Mouse (Mus musculus) heart, embryonic 14.5 days (tissue): ENCODE data around the gene Arl11. TPM values are rescaled to one million over a fixed set of nuclear protein-coding genes. Genes with fewer than 3 reads are reported as not detected.

Experiments used
- ATAC-seq: fragments of 200-750 bp; cut with Nextera tagmentation; 2 replicates; pipeline ENCODE4 v1.8.0; 2017; ENCODE audit warnings: low read depth, moderate TSS enrichment; ENCODE audit not compliant: insufficient number of reproducible peaks, insufficient read depth, low FRiP score
- H3K27ac ChIP-seq, 2 experiments: fragments of 200-500 bp in 1 of 2; fragments of 300-500 bp in 1 of 2; sonication (generic) in 1 of 2; replicated peaks in 1 of 2; 2 replicates each; pipeline ENCODE4 v1.5.1; 2012 to 2014; ENCODE audit warnings: low read depth in 2 of 2, low read length in 2 of 2, control low read depth in 1 of 2, mild to moderate bottlenecking in 1 of 2, mixed read lengths in 1 of 2; ENCODE audit not compliant: control insufficient read depth in 1 of 2, insufficient read depth in 1 of 2
- H3K27me3 ChIP-seq: fragments of 300-500 bp; sonication (generic); 2 replicates; pipeline ENCODE4 v1.6.1; 2014; ENCODE audit warnings: mild to moderate bottlenecking, low read length, control low read depth; ENCODE audit not compliant: control insufficient read depth, insufficient read depth
- H3K36me3 ChIP-seq: fragments of 300-500 bp; sonication (generic); 2 replicates; pipeline ENCODE4 v1.6.1; 2014; ENCODE audit warnings: mild to moderate bottlenecking, control low read depth, low read length, mixed read lengths; ENCODE audit not compliant: control insufficient read depth, insufficient read depth
- H3K4me1 ChIP-seq, 2 experiments: fragments of 200-500 bp in 1 of 2; fragments of 300-500 bp in 1 of 2; sonication (generic) in 1 of 2; 2 replicates each; pipeline ENCODE4 v1.6.1; 2012 to 2014; ENCODE audit warnings: low read length in 2 of 2, control low read depth in 1 of 2, mixed read lengths in 1 of 2; ENCODE audit not compliant: control insufficient read depth in 2 of 2, insufficient read depth in 2 of 2
- H3K4me2 ChIP-seq: fragments of 300-500 bp; sonication (generic); 2 replicates; pipeline ENCODE4 v1.6.1; 2014; ENCODE audit warnings: mild to moderate bottlenecking, low read length
- H3K4me3 ChIP-seq, 2 experiments: fragments of 200-500 bp in 1 of 2; fragments of 300-500 bp in 1 of 2; sonication (generic) in 1 of 2; 2 replicates each; pipeline ENCODE4 v1.5.1; 2012 to 2014; ENCODE audit warnings: low read length in 2 of 2, mild to moderate bottlenecking in 2 of 2, control low read depth in 1 of 2, low read depth in 1 of 2, moderate library complexity in 1 of 2; ENCODE audit not compliant: control insufficient read depth in 1 of 2, insufficient read depth in 1 of 2
- H3K9ac ChIP-seq: fragments of 300-500 bp; sonication (generic); 2 replicates; pipeline ENCODE4 v1.6.1; 2014; ENCODE audit warnings: mild to moderate bottlenecking, low read length
- H3K9me3 ChIP-seq: fragments of 300-500 bp; sonication (generic); 2 replicates; pipeline ENCODE4 v1.6.1; 2016; ENCODE audit warnings: low read length, control low read depth; ENCODE audit not compliant: control insufficient read depth
- WGBS: fragments of 180-500 bp; shearing (Covaris S2); extraction: QIAGEN DNeasy Blood & Tissue Kit; methylation state at CpG from one replicate; pipeline ENCODE4 v1.1.7; 2014; 5-methylcytosine and 5-hydroxymethylcytosine counted together
- polyA plus RNA-seq: library from polyadenylated mRNA; unstranded; fragments of >200 nt; fragmentation: Nextera tagmentation; extraction: Ambion mirVana; gene quantifications from 2 replicates; pipeline ENCODE4 v1.2.1, GENCODE M21; 2014

The Arl11 gene
- polyA plus RNA-seq, 1 experiment from 2014 or later = 0.88 TPM

- Histone ChIP-seq H3K4me2 (no peak overlapping the region), H3K36me3 (no peaks in the 10 kb centered on the region), H3K4me3 (no peak overlapping the region), H3K9me3 (0 out of 2 replicates have a peak, but pooled peaks cover 2% of the 10 kb centered on the region), H3K27me3 (no peaks in the 10 kb centered on the region), H3K9ac (no peak overlapping the region), H3K4me1 (peaks cover 0 to 3% of the 10 kb centered on the region in 2 experiments; a peak in 1 of 4 replicates), H3K27ac (no peak overlapping the region)
- 60% methylated on average over 10 of the region's 10 CpGs for WGBS
- no peak for ATAC-seq
Observed at GRCm38 (mm10) chr14:61354251-61355235, 45.0 kb downstream of the Arl11 start.

GRCm38 (mm10) chr14:61360131-61360980, 50.8 kb downstream of the Arl11 start, which contains the start of gene Ebpl:
Gene Ebpl, minus strand, starts transcription at chr14:61360439.
- no peaks in the 10 kb centered on the region for H3K4me1 ChIP-seq
- WGBS = under 1% methylated on average over 40 of the region's 40 CpGs
- peak; percentile 91 for ATAC-seq

GRCm38 (mm10) chr14:61360981-61361511, 51.5 kb downstream of the Arl11 start:
- peak overlapping the region in 1 of 2 experiments; percentile 48; a peak in 1 of 4 replicates for H3K4me3 ChIP-seq

More at GRCm38 (mm10) chr14:61360131-61360980, 50.8 kb downstream of the Arl11 start, which contains the start of gene Ebpl:
- H3K36me3 ChIP-seq = peaks cover 10% of the 10 kb centered on the region; the same call in 1 of the 2 replicates
- H3K27ac ChIP-seq = peak within 1 kb of the TSS; percentile 49 to 57; a peak in 3 of 4 replicates
- H3K4me3 ChIP-seq = peak within 1 kb of the TSS; percentile 48 to 57
- peak within 1 kb of the TSS; percentile 60 for H3K4me2 ChIP-seq
- peak within 1 kb of the TSS; percentile 72 for H3K9ac ChIP-seq
- no peaks in the 10 kb centered on the region for H3K27me3 ChIP-seq
- H3K9me3 ChIP-seq = no peaks in the 10 kb centered on the region

More at GRCm38 (mm10) chr14:61360981-61361511, 51.5 kb downstream of the Arl11 start:
- H3K4me1 ChIP-seq = no peaks in the 10 kb centered on the region
- H3K9me3 ChIP-seq = no peaks in the 10 kb centered on the region
- no peak overlapping the region for H3K27ac ChIP-seq
- H3K36me3 ChIP-seq = peaks cover 17% of the 10 kb centered on the region; the same call in 1 of the 2 replicates
- ATAC-seq = no peak
- H3K4me2 ChIP-seq = peak overlapping the region; percentile 60
- whole genome bisulfite sequencing = 49% methylated on average over 3 of the region's 3 CpGs
- no peaks in the 10 kb centered on the region for H3K27me3 ChIP-seq
- H3K9ac ChIP-seq = no peak overlapping the region; the same call in 1 of the 2 replicates

Other genes starting within 250 kb of the Arl11 start
- gene Sacs, start 171.3 kb upstream of the Arl11 start, polyA plus RNA-seq = 6.3 and 7.4 TPM in 2 replicates
- 41.0 and 44.1 TPM in 2 replicates for gene Sgcg, start 51.3 kb upstream of the Arl11 start, polyA plus RNA-seq
- 4.3 and 6.3 TPM in 2 replicates for gene Ebpl, start 50.7 kb downstream of the Arl11 start, polyA plus RNA-seq
- 31.5 and 32.2 TPM in 2 replicates for gene Kpna3, start 130.1 kb downstream of the Arl11 start, polyA plus RNA-seq
- 26.8 and 27.4 TPM in 2 replicates for gene Spryd7, start 247.1 kb downstream of the Arl11 start, polyA plus RNA-seq